Mouse (Mus musculus): ENCODE measurements around the gene Gas7. TPM values are rescaled to one million over a fixed set of nuclear protein-coding genes. Genes with fewer than 3 reads are reported as not detected.

Gas7 gene
- total and polyA plus RNA-seq, 3 experiments: 5.8 to 11.5 (median 9.3) TPM

GRCm38 (mm10) chr11:67532728-67533127, 77.5 kb downstream of the Gas7 start:
- Histone ChIP-seq H3K79me2 (replicated peaks; ENCODE audit: control insufficient read depth, insufficient read depth, low read length) (no peaks in the 10 kb centered on the region), H3K9ac (ENCODE audit: low read depth, low read length) (no peak overlapping the region), H3K4me1 (ENCODE audit: control insufficient read depth, insufficient read depth, low read length) (no peaks in the 10 kb centered on the region; the same call in 1 of the 2 replicates), H3K4me3 (no peak overlapping the region), H3K36me3 (ENCODE audit: control insufficient read depth, insufficient read depth, low read length) (no peaks in the 10 kb centered on the region), H3K27ac (no peak overlapping the region), H3K27me3 (ENCODE audit: control insufficient read depth, insufficient read depth, low read length) (no peaks in the 10 kb centered on the region)
- no peak for TF ChIP-seq CTCF (IDR thresholded peaks at IDR 0.05)
- TF ChIP-seq EP300 (IDR thresholded peaks at IDR 0.05; ENCODE audit: insufficient read depth, low read depth, low read length): no peak
- TF ChIP-seq POLR2A (IDR thresholded peaks at IDR 0.05; ENCODE audit: insufficient read depth, low read depth, low read length): no peak
- intact Hi-C loops (cut with DNase I): no loop called here
- no peak for DNase-seq
- WGBS: 88% methylated on average over 10 of the region's 10 CpGs

- Histone ChIP-seq H3K27ac (no peak overlapping the region), H3K9ac (ENCODE audit: low read depth, low read length) (no peak overlapping the region)
Measured at GRCm38 (mm10) chr11:67533151-67533550, 77.9 kb downstream of the Gas7 start.

GRCm38 (mm10) chr11:67535703-67536102, 80.5 kb downstream of the Gas7 start:
- H3K27ac ChIP-seq: no peak overlapping the region
- DNase-seq: no peak
- no peak overlapping the region for H3K4me3 ChIP-seq
- H3K79me2 ChIP-seq (replicated peaks; ENCODE audit: control insufficient read depth, insufficient read depth, low read length): no peaks in the 10 kb centered on the region
- no peaks in the 10 kb centered on the region for H3K36me3 ChIP-seq (ENCODE audit: control insufficient read depth, insufficient read depth, low read length)
- H3K27me3 ChIP-seq (ENCODE audit: control insufficient read depth, insufficient read depth, low read length): no peaks in the 10 kb centered on the region
- WGBS: 59% methylated on average over 1 of the region's 1 CpGs
- H3K9ac ChIP-seq (ENCODE audit: low read depth, low read length): no peak overlapping the region
- TF ChIP-seq POLR2A (IDR thresholded peaks at IDR 0.05; ENCODE audit: insufficient read depth, low read depth, low read length): no peak
- no peak for TF ChIP-seq CTCF (IDR thresholded peaks at IDR 0.05)
- TF ChIP-seq EP300 (IDR thresholded peaks at IDR 0.05; ENCODE audit: insufficient read depth, low read depth, low read length): no peak
- no peaks in the 10 kb centered on the region; the same call in 1 of the 2 replicates for H3K4me1 ChIP-seq (ENCODE audit: control insufficient read depth, insufficient read depth, low read length)
- intact Hi-C loops (cut with DNase I): no loop called here

More at GRCm38 (mm10) chr11:67533151-67533550, 77.9 kb downstream of the Gas7 start:
- intact Hi-C loops (cut with DNase I): no loop called here
- Histone ChIP-seq H3K79me2 (replicated peaks; ENCODE audit: control insufficient read depth, insufficient read depth, low read length) (no peaks in the 10 kb centered on the region), H3K27me3 (ENCODE audit: control insufficient read depth, insufficient read depth, low read length) (no peaks in the 10 kb centered on the region), H3K36me3 (ENCODE audit: control insufficient read depth, insufficient read depth, low read length) (no peaks in the 10 kb centered on the region), H3K4me1 (ENCODE audit: control insufficient read depth, insufficient read depth, low read length) (no peaks in the 10 kb centered on the region; the same call in 1 of the 2 replicates), H3K4me3 (no peak overlapping the region)
- WGBS: 74% methylated on average over 6 of the region's 6 CpGs
- TF ChIP-seq POLR2A (IDR thresholded peaks at IDR 0.05; ENCODE audit: insufficient read depth, low read depth, low read length) (no peak), EP300 (IDR thresholded peaks at IDR 0.05; ENCODE audit: insufficient read depth, low read depth, low read length) (no peak), CTCF (IDR thresholded peaks at IDR 0.05) (no peak)
- DNase-seq: no peak

GRCm38 (mm10) chr11:67536413-67536812, 81.2 kb downstream of the Gas7 start:
- H3K36me3 ChIP-seq (ENCODE audit: control insufficient read depth, insufficient read depth, low read length): no peaks in the 10 kb centered on the region
- H3K27me3 ChIP-seq (ENCODE audit: control insufficient read depth, insufficient read depth, low read length): no peaks in the 10 kb centered on the region
- intact Hi-C loops (cut with DNase I): no loop called here
- H3K27ac ChIP-seq: no peak overlapping the region
- TF ChIP-seq CTCF (IDR thresholded peaks at IDR 0.05) (no peak), EP300 (IDR thresholded peaks at IDR 0.05; ENCODE audit: insufficient read depth, low read depth, low read length) (no peak), POLR2A (IDR thresholded peaks at IDR 0.05; ENCODE audit: insufficient read depth, low read depth, low read length) (no peak)
- WGBS: 78% methylated on average over 1 of the region's 1 CpGs
- DNase-seq: no peak
- H3K9ac ChIP-seq (ENCODE audit: low read depth, low read length): no peak overlapping the region
- no peaks in the 10 kb centered on the region; the same call in 1 of the 2 replicates for H3K4me1 ChIP-seq (ENCODE audit: control insufficient read depth, insufficient read depth, low read length)
- H3K79me2 ChIP-seq (replicated peaks; ENCODE audit: control insufficient read depth, insufficient read depth, low read length): no peaks in the 10 kb centered on the region
- H3K4me3 ChIP-seq: no peak overlapping the region

- intact Hi-C loops (cut with DNase I): no loop called here
- Histone ChIP-seq H3K27ac (no peak overlapping the region), H3K4me1 (ENCODE audit: control insufficient read depth, insufficient read depth, low read length) (no peaks in the 10 kb centered on the region), H3K79me2 (replicated peaks; ENCODE audit: control insufficient read depth, insufficient read depth, low read length) (no peaks in the 10 kb centered on the region), H3K4me3 (no peak overlapping the region), H3K36me3 (ENCODE audit: control insufficient read depth, insufficient read depth, low read length) (no peaks in the 10 kb centered on the region), H3K27me3 (ENCODE audit: control insufficient read depth, insufficient read depth, low read length) (no peaks in the 10 kb centered on the region), H3K9ac (ENCODE audit: low read depth, low read length) (no peak overlapping the region)
- DNase-seq: no peak
- 87% methylated on average over 4 of the region's 4 CpGs for WGBS
- TF ChIP-seq EP300 (IDR thresholded peaks at IDR 0.05; ENCODE audit: insufficient read depth, low read depth, low read length) (no peak), CTCF (IDR thresholded peaks at IDR 0.05) (peak; percentile 22; the same call in 1 of the 2 replicates)
Measured at GRCm38 (mm10) chr11:67537353-67537752, 82.1 kb downstream of the Gas7 start.

- H3K9ac ChIP-seq (ENCODE audit: low read depth, low read length): no peak overlapping the region
- H3K4me3 ChIP-seq: no peak overlapping the region
- H3K27me3 ChIP-seq (ENCODE audit: control insufficient read depth, insufficient read depth, low read length): no peaks in the 10 kb centered on the region
- peak in 1 of 2 experiments; percentile 39 for DNase-seq
- WGBS: 75% methylated on average over 6 of the region's 6 CpGs
- H3K4me1 ChIP-seq (ENCODE audit: control insufficient read depth, insufficient read depth, low read length): no peaks in the 10 kb centered on the region
- TF ChIP-seq CTCF (IDR thresholded peaks at IDR 0.05) (no peak), POLR2A (IDR thresholded peaks at IDR 0.05; ENCODE audit: insufficient read depth, low read depth, low read length) (no peak), EP300 (IDR thresholded peaks at IDR 0.05; ENCODE audit: insufficient read depth, low read depth, low read length) (no peak)
- H3K79me2 ChIP-seq (replicated peaks; ENCODE audit: control insufficient read depth, insufficient read depth, low read length): no peaks in the 10 kb centered on the region
- intact Hi-C loops (cut with DNase I): no loop called here
- no peaks in the 10 kb centered on the region for H3K36me3 ChIP-seq (ENCODE audit: control insufficient read depth, insufficient read depth, low read length)
- no peak overlapping the region for H3K27ac ChIP-seq
Measured at GRCm38 (mm10) chr11:67538557-67538956, 83.3 kb downstream of the Gas7 start.

Measured in heart, adult 2 months (tissue).